Mouse (Mus musculus) left cerebral cortex, postnatal 25 days (tissue): ENCODE measurements around the gene Gm20696. TPM values are rescaled to one million over a fixed set of nuclear protein-coding genes. Genes with fewer than 3 reads are reported as not detected.

Source experiments
- DNase-seq, 2 experiments: peaks; one replicate each; pipeline ENCODE4 v3.0.0; 2022; ENCODE audit warnings: low spot score in 2 of 2, mixed read lengths in 1 of 2
- intact Hi-C: fragments of 180-260 bp; cut with DNase I; formaldehyde crosslinking; loops from one replicate; pipeline ENCODE4 v1.15.1; 2025
- total RNA-seq, 2 experiments: library from RNA; stranded (reverse); gene quantifications; 2 replicates each; pipeline ENCODE4 v1.2.3; 2021

The Gm20696 gene
- total RNA-seq, 2 experiments from 2014 or later, result 6.1 to 9.5 TPM

GRCm38 (mm10) chr6:99500570-99501270 lies 165.9 kb downstream of the Gm20696 start:
- intact Hi-C loops, result no loop called here
- no peak for DNase-seq

DNA sequence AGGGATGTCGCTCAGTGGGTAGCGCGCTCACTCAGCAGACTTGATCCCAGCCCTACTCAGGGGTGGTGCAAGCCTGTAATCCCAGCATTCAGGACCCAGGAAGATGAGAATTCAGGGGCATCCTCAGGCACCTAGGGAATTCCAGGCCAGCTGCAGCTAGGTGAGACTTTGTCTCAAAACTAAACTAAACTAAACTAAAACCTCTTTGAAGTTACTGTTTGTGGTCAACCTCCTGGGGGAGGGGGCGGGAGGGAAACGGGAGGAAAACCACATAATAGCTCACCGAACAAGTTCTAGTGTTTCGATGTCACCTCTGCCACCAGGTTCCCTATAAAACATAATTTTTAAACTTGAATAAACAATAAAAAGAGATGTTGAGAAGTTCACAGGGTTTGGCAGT lies 168.5 kb downstream of the Gm20696 start:
- intact Hi-C loops, result no loop called here
- DNase-seq, result no peak

DNA sequence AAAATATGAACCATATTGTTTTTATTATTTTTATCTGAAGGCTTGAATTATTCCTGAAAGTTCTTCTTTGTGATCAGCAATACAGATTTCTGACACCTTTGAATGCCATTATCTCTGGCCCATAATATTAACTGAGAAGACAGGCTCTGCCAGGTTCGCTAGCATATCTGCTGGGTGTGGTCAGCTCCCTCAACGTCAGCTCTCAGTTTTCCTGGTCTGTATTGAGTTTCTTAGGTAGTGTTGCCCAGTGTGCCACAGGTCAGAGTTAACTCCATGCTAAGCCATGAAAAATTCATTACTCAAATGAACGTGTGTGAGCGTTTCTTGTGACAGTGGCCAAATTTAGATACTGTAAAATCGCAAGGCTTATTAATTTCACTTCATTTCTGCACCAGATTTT lies 170.5 kb downstream of the Gm20696 start:
- intact Hi-C loops, result no loop called here
- no peak for DNase-seq

DNA sequence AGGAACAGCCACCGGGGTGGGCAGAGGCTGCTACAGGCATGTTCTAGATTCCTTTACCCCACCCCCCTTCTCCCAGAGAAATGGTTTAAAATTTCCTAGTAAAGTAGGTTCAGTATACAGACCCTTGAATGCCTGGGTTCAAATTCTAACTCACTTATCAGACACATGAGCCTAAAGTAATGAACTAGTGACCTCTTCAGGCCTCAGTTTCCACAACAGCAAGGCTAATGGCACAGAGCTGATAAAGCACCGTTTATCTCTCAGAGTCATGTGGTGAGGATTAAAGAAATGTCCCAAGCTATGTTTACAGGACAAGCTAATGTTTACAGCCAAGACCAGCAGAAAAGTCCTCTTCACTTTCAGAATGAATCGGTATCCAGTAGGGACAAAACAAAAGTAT lies 173.7 kb downstream of the Gm20696 start:
- no peak for DNase-seq
- intact Hi-C loops, result no loop called here

GRCm38 (mm10) chr6:99491979-99492544 lies 174.5 kb downstream of the Gm20696 start:
- intact Hi-C loops, result no loop called here

DNA sequence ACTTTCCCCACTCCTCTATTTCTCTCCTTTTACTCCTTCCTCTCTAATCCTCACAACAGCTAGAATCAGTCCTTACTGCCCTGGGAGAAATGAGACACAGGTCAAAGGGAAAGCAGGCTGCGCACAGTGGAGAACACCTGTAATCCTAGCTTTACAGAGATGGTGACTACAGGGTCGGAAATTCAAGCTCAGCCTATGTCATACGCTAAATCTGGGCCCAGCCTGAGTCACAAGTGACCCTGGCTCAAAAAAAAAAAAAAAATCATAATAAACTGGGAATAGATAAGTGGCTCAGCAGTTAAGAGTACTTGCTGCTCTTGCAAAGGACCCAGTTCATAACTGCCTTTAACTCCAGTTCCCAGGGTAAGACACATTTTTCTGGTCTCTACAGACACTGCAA lies 175.5 kb downstream of the Gm20696 start:
- DNase-seq, result no peak
- intact Hi-C loops, result no loop called here

More at GRCm38 (mm10) chr6:99491979-99492544, 174.5 kb downstream of the Gm20696 start:
- no peak for DNase-seq

DNA sequence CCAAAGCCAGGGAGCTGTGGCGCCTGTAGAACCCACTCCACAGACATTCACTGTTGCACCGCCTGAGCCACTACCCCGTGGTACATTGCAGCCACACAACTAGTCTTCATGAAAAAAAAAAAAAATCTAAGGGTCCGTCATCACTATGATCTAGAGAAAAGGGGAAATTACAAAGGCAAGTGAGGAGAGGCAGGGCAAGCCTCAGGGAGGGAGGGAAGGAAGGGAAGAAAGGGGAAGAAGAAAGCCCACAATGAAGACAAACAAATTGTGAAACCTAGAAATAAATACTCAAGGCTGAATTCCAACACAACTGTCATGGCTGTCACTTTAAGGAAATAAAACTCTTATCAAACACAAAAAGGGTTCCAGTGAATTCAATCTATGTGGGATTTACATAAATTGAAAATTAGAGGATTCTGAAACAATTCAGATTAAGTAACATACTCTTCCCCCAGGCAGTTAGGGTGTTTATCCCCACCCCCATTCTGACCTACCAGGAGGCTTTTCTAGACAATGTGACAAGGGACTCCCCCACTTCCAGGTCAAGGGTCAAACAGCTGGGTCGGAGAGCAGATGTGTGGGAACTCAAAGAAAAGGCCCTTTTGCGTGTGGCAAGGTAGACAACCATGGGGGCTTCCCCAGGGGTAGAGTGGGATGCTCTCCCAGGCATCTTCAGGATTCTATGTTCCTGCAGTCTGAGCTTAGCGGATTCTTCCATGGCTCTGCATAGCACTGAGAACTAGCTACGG lies 176.5 kb downstream of the Gm20696 start:
- intact Hi-C loops, result no loop called here
- no peak for DNase-seq

GRCm38 (mm10) chr6:99489423-99489822 lies 177.2 kb downstream of the Gm20696 start:
- intact Hi-C loops, result no loop called here

GRCm38 (mm10) chr6:99485884-99486640 lies 180.5 kb downstream of the Gm20696 start:
- intact Hi-C loops, result loop anchor here (2.0 kb wide), 2 partner anchors 37 to 45 kb away; partner anchors contain the start of gene Foxp1
- DNase-seq, result no peak

More at GRCm38 (mm10) chr6:99489423-99489822, 177.2 kb downstream of the Gm20696 start:
- DNase-seq, result no peak

GRCm38 (mm10) chr6:99485217-99485883 lies 181.2 kb downstream of the Gm20696 start:
- intact Hi-C loops, result loop anchor here (2.0 kb wide), 2 partner anchors 37 to 45 kb away; partner anchors contain the start of gene Foxp1

DNA sequence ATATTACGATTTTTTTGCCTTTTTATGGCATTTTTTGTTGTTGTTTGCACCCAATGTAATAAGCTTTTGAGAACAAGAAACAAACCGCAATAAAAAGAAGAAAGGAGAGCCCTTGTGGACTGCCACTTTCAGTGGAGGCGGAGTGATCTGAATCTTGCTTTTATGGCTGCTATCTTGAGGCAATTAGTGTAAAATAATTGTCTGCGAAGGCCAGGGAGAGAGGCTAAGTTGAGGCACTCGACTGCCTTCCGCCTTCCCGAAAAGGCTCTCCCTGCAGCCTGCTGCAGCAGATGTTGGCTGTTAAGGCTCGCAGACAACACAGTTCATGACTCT lies 181.7 kb downstream of the Gm20696 start:
- DNase-seq, result no peak
- intact Hi-C loops, result loop anchor here (2.0 kb wide), 2 partner anchors 38 to 44 kb away; partner anchors contain the start of gene Foxp1

More at GRCm38 (mm10) chr6:99485217-99485883, 181.2 kb downstream of the Gm20696 start:
- peak; percentile 72 to 84 for DNase-seq

DNA sequence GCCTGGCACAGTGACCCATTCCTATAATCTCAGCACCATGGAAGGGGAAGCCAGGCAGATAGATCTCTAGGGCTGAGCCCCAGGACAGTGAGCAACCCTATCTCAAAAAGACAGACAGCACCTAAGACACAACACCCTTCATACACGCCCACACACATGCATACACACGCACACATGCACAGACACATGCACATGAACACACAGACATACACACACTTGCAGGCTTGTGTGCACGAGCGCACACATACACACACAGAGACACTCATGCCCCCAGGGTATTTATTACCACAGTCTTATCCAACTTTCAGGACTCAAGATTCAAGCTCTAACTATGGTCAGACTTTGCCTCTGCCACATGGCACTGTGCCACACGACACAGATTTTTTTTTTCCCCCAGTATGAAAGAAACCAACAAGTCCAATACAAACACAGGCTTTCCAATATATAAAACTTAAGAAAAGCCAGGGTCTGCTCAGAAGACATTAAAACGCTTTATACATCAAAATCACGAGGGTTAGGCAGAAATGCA lies 182.3 kb downstream of the Gm20696 start:
- intact Hi-C loops, result loop anchor here (2.0 kb wide), 2 partner anchors 39 to 43 kb away; partner anchors contain the start of gene Foxp1
- DNase-seq, result no peak

DNA sequence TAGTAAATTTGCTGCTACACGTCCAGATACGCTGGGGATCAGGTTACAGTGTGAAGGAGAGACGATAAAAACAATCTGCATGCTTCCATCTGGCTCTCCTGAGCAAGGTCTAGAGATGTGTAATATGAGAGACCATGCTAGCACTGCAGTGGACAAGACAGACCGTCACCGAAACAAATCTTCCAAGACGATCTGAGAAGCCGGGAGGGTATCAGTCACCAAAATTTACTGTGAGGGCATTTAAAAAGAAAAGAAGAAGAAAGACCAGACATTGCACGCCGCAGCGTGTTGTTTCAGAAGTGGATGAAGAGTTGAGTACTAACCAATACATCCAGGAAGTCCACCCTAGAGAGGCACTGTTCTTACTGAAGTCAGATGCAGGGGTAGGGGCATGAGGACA lies 183.0 kb downstream of the Gm20696 start:
- intact Hi-C loops, result no loop called here
- no peak for DNase-seq

GRCm38 (mm10) chr6:99481568-99481967 lies 185.0 kb downstream of the Gm20696 start:
- DNase-seq, result no peak
- intact Hi-C loops, result no loop called here

- intact Hi-C loops, result no loop called here
- no peak for DNase-seq
These were observed 187.5 kb downstream of the Gm20696 start for GRCm38 (mm10) chr6:99478873-99479650.

DNA sequence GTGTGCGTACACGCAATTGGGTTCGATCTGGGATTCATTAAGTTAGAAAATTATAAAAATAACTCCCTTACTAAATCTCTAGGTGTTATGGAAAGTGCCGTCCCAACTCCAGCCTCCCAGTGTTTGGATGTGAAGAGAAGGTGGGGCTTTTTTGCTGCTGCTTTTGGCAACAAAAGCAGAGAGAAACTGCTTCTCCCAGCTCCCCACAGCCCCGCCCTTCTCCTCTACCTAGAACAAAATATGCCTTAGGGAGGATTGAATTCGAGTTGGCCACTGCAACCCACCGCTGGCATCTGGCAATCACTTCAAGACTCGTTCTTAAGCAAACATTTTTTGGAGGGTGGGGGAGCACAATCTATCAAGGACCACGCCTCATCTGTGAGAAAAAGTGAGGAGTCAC lies 191.6 kb downstream of the Gm20696 start:
- intact Hi-C loops, result no loop called here
- no peak for DNase-seq

DNA sequence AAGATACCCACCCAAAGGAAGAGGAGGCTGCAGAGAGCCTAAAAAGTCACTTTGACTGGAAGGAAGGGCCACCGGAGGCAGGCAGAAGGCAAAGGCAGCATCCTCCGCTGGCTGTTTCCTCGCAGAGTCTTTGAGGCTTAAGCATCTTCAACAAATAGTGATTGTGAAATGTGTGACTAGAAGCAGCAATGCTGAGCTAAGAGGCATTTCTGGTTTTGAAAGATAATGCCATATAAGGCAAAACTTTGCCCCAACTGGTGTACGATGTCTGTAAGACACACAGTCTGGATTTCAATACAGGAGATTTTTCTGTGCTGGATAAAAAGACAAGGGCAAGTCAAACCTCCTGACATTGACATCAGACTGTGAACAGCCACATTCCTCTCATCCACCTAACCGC lies 195.7 kb downstream of the Gm20696 start:
- DNase-seq, result no peak

GRCm38 (mm10) chr6:99469134-99469834 lies 197.3 kb downstream of the Gm20696 start:
- DNase-seq, result no peak
- intact Hi-C loops, result no loop called here

More for the DNA sequence above, 195.7 kb downstream of the Gm20696 start:
- intact Hi-C loops, result no loop called here
